Mouse (Mus musculus) heart, embryonic 16.5 days (tissue): ENCODE results near the gene Plaur. TPM values are rescaled to one million over a fixed set of nuclear protein-coding genes. Genes with fewer than 3 reads are reported as not detected.

Experiments used
- ATAC-seq: fragments of 200-750 bp; cut with Nextera tagmentation; replicated peaks from 2 replicates; pipeline ENCODE4 v1.8.0; 2017; ENCODE audit warnings: moderate number of reproducible peaks; ENCODE audit not compliant: insufficient read depth, low FRiP score; ENCODE audit errors: extremely low read depth
- H3K27ac ChIP-seq: fragments of 300-500 bp; sonication (generic); 2 replicates; pipeline ENCODE4 v1.5.1; 2014; ENCODE audit warnings: mild to moderate bottlenecking, low read length, control low read depth, moderate library complexity
- H3K27me3 ChIP-seq: fragments of 300-500 bp; sonication (generic); 2 replicates; pipeline ENCODE4 v1.6.1; 2014; ENCODE audit warnings: low read length, mixed read lengths; ENCODE audit not compliant: control insufficient read depth, insufficient read depth
- H3K36me3 ChIP-seq: fragments of 300-500 bp; sonication (generic); 2 replicates; pipeline ENCODE4 v1.6.1; 2014; ENCODE audit not compliant: control insufficient read depth, insufficient read depth
- H3K4me1 ChIP-seq: fragments of 300-500 bp; sonication (generic); 2 replicates; pipeline ENCODE4 v1.6.1; 2014; ENCODE audit warnings: low read length, mixed read lengths; ENCODE audit not compliant: control insufficient read depth, insufficient read depth
- H3K4me2 ChIP-seq: fragments of 300-500 bp; sonication (generic); 2 replicates; pipeline ENCODE4 v1.6.1; 2014; ENCODE audit warnings: low read depth, mild to moderate bottlenecking, control low read depth, low read length
- H3K4me3 ChIP-seq: fragments of 300-500 bp; sonication (generic); 2 replicates; pipeline ENCODE4 v1.5.1; 2014; ENCODE audit warnings: mild to moderate bottlenecking, control low read depth, low read length
- H3K9ac ChIP-seq: fragments of 300-500 bp; sonication (generic); 2 replicates; pipeline ENCODE4 v1.6.1; 2014; ENCODE audit warnings: low read length, control low read depth
- H3K9me3 ChIP-seq: fragments of 300-500 bp; sonication (generic); replicated peaks from 2 replicates; pipeline ENCODE4 v1.6.1; 2016; ENCODE audit warnings: low read length; ENCODE audit not compliant: control insufficient read depth
- WGBS: fragments of 180-500 bp; shearing (Covaris S2); extraction: QIAGEN DNeasy Blood & Tissue Kit; methylation state at CpG from one replicate; pipeline ENCODE4 v1.1.7; 2014; 5-methylcytosine and 5-hydroxymethylcytosine counted together
- polyA plus RNA-seq: library from polyadenylated mRNA; unstranded; fragments of >200 nt; fragmentation: Nextera tagmentation; extraction: Ambion mirVana; gene quantifications from 2 replicates; pipeline ENCODE4 v1.2.1, GENCODE M21; 2015

The Plaur gene
- polyA plus RNA-seq, 1 experiment from 2014 or later: 8.1 TPM

DNA sequence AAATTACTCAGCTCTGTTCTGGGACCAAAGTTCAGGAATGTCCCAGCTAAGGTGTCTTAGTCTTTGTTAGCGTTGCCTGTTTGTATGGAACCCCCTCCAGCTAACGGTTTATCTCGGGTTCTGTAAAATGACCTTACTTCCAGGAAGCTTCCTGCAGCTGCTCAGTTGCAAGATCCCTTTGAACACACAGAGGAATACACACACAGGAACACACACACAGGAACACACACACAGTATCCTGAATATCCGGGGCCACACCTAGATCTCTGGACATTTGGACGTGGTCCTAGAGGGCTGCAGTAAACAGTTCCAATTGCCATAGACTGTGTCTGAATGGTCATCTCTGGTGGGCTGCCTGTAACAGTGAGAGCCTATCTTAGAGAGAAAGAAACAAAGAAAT lies 6.6 kb upstream of the Plaur start:
- Histone ChIP-seq H3K4me3 (no peak overlapping the region), H3K9me3 (no peaks in the 10 kb centered on the region), H3K27ac (no peak overlapping the region), H3K36me3 (no peaks in the 10 kb centered on the region), H3K4me1 (peaks cover 5% of the 10 kb centered on the region; the same call in 1 of the 2 replicates), H3K4me2 (no peak overlapping the region), H3K9ac (no peak overlapping the region), H3K27me3 (no peaks in the 10 kb centered on the region; the same call in 1 of the 2 replicates)
- 57% methylated on average over 5 of the region's 5 CpGs for WGBS
- no peak for ATAC-seq

DNA sequence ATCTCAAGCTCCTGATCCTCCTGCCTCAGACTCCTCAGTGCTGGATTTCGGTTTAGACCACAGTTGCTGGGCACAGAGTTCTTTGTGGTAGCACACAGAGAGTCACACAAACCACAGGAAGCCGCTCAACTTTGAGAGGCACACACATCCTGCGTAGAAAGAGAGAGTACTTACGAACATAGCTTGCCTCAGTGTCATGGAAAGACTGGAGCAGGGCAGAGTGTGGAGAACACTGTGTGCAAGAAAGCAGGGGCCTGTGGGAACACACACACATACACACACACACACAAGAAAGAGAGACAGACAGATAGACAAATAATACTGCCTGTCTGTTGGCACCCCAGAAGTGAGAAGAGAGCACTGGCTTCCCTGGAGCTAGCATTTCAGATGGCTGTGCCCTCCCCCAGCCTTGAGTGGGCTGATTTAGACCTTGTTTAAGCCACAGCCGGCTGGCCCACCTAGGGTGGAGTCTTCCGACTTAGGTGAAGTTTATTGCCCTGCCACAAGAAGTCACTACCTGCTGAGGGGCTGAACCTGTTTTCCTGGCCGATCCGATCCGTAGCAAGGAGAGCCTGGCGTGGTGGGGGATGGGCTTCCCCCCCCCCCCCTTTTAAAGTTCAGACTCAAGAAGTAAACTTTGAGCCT lies 4.4 kb upstream of the Plaur start:
- ATAC-seq: no peak
- WGBS: 57% methylated on average over 10 of the region's 10 CpGs

DNA sequence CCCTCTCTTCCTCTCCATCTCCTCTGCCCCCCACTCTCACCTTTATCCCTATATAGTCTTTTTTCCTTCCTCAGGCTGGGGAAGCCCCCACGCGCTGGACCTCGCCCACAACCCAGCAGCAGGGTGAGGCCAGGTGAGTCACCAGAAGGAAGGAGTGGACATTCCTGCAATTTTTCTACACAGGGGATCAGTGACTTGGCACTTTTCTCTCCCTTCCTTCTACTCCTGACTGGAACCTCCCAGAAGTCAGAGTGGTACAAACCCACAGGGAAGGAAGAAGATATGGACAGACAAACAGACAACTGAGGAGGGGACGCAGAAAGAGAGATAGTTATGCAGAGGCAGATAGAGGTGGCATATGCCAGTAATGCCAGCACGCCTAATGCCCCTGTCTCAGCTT lies 2.8 kb upstream of the Plaur start:
- no peaks in the 10 kb centered on the region for H3K9me3 ChIP-seq
- peaks cover 11% of the 10 kb centered on the region for H3K4me1 ChIP-seq
- 63% methylated on average over 5 of the region's 5 CpGs for WGBS
- H3K9ac ChIP-seq: no peak overlapping the region
- H3K36me3 ChIP-seq: no peaks in the 10 kb centered on the region
- H3K27ac ChIP-seq: no peak overlapping the region
- no peaks in the 10 kb centered on the region; the same call in 1 of the 2 replicates for H3K27me3 ChIP-seq
- H3K4me2 ChIP-seq: no peak overlapping the region
- no peak overlapping the region for H3K4me3 ChIP-seq
- ATAC-seq: no peak

More for the DNA sequence above, 4.4 kb upstream of the Plaur start:
- H3K27ac ChIP-seq: peak overlapping the region; percentile 30; the same call in 1 of the 2 replicates
- no peak overlapping the region for H3K4me2 ChIP-seq
- H3K36me3 ChIP-seq: no peaks in the 10 kb centered on the region
- H3K9ac ChIP-seq: no peak overlapping the region
- H3K4me1 ChIP-seq: peaks cover 11% of the 10 kb centered on the region
- H3K4me3 ChIP-seq: no peak overlapping the region
- no peaks in the 10 kb centered on the region; the same call in 1 of the 2 replicates for H3K27me3 ChIP-seq
- no peaks in the 10 kb centered on the region for H3K9me3 ChIP-seq

DNA sequence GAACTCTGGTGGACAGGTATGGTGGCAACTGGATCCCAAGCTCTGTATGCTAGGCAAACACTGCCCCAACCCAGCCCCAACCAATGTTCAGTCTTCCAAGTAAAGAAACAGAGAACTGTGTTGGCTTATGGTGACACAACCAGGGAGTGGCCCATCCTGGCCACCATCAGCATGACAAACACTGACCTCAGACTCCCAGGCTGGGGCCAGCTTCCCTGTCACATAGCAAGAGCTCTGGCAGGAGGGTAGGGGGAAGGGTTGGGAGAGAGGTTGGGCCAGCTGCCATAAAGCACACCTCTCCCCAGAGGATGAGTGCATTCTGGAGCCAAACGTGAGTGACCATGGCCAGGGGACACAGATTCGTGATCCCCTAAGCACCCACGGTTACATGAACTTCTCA lies 2.4 kb upstream of the Plaur start:
- WGBS: 55% methylated on average over 3 of the region's 3 CpGs
- ATAC-seq: no peak

DNA sequence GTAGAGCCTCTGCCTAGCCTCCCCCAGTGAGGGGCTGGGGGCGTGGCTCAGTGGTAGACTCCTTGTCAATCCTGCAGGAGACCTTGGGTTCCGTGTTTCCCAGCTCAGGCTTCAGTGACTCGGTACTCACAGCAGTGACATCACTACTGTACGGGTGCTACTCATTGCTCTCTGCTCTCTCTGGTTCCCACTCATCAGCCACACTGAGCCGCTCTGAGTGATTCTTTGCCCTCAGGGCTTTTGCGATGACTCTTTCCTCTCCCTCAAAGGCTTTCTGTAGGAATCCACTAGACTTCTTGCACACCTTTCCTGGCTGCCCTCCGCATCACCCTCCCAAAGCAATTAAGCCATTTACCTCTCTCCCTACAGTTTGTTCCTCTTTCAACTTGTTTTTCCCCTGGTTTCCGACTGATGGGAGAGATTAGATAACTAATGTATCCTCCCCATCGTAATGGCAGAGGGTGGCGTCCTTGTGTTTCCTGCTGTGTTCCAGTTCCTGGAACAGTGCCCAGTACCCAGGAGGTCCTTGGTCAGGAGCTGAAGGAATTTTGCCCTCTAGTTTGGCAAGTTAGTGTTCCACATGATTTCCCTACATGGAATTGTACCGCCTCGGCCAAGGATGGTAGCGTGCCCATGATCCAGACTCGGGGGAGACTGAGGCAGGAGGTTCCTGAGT lies 770 bp upstream of the Plaur start:
- peaks cover 11% of the 10 kb centered on the region for H3K4me1 ChIP-seq
- H3K4me2 ChIP-seq: no peak overlapping the region; the same call in 1 of the 2 replicates
- H3K36me3 ChIP-seq: no peaks in the 10 kb centered on the region
- WGBS: 42% methylated on average over 14 of the region's 14 CpGs
- no peak overlapping the region for H3K9ac ChIP-seq
- H3K27me3 ChIP-seq: no peaks in the 10 kb centered on the region
- no peak for ATAC-seq
- H3K9me3 ChIP-seq: no peaks in the 10 kb centered on the region
- H3K27ac ChIP-seq: 0 out of 2 replicates have a peak overlapping the region, but pooled peaks have one; percentile 12
- H3K4me3 ChIP-seq: no peak overlapping the region

More for the DNA sequence above, 2.4 kb upstream of the Plaur start:
- Histone ChIP-seq H3K4me2 (no peak overlapping the region), H3K9me3 (no peaks in the 10 kb centered on the region), H3K4me3 (no peak overlapping the region), H3K9ac (no peak overlapping the region), H3K27me3 (no peaks in the 10 kb centered on the region; the same call in 1 of the 2 replicates), H3K36me3 (no peaks in the 10 kb centered on the region), H3K27ac (no peak overlapping the region), H3K4me1 (peaks cover 11% of the 10 kb centered on the region)

DNA sequence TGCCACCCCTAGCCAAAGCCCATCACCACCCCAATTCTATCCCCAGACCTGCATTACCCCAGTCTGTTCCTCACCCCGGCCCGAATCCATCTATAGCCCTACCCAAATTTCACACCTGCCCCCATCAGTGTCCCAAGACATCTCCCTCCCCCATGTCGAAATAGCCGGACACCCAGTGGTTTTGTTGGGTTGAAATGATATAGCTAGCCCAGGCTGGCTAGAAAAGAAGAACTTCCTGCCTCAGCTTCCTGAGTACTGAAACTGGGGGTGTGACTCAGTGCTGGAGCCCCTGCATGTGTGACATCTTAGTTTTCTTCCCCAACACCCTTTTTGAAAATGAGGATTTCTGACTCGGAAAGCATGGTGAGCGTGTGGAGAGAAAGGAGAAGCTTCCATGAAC lies 4.6 kb downstream of the Plaur start:
- no peak for ATAC-seq
- H3K4me1 ChIP-seq: peaks cover 4% of the 10 kb centered on the region; the same call in 1 of the 2 replicates
- no peak overlapping the region for H3K4me3 ChIP-seq
- WGBS: 85% methylated on average over 6 of the region's 6 CpGs
- peaks cover 4% of the 10 kb centered on the region for H3K9me3 ChIP-seq
- no peak overlapping the region for H3K9ac ChIP-seq
- no peaks in the 10 kb centered on the region for H3K27me3 ChIP-seq
- peaks cover 7% of the 10 kb centered on the region for H3K36me3 ChIP-seq
- no peak overlapping the region for H3K27ac ChIP-seq
- H3K4me2 ChIP-seq: no peak overlapping the region

DNA sequence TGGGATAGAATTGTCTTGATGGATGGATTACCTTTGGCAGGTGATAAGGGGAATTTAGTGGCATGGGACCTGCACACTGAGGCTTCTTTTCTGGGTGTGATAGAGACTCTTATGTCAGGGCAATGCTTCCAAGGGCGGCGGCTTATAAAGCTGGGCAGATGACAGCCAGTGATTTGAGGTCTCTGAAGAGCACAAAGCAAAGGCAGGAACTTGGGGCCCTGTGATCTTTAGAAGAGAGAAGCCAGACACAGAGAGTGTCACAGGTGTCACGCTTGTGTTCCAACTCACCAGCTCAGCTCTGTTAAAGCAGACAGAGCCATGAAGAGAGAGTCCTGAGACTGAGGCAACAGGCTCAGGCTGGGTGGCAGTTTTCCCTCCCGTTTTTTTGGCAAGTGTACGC lies 5.6 kb downstream of the Plaur start:
- no peaks in the 10 kb centered on the region for H3K4me1 ChIP-seq
- H3K4me2 ChIP-seq: no peak overlapping the region
- peaks cover 4% of the 10 kb centered on the region for H3K9me3 ChIP-seq
- 71% methylated on average over 5 of the region's 5 CpGs for WGBS
- no peak overlapping the region for H3K4me3 ChIP-seq
- no peaks in the 10 kb centered on the region for H3K27me3 ChIP-seq
- no peak overlapping the region for H3K27ac ChIP-seq
- H3K9ac ChIP-seq: no peak overlapping the region
- peaks cover 7% of the 10 kb centered on the region for H3K36me3 ChIP-seq
- ATAC-seq: no peak

DNA sequence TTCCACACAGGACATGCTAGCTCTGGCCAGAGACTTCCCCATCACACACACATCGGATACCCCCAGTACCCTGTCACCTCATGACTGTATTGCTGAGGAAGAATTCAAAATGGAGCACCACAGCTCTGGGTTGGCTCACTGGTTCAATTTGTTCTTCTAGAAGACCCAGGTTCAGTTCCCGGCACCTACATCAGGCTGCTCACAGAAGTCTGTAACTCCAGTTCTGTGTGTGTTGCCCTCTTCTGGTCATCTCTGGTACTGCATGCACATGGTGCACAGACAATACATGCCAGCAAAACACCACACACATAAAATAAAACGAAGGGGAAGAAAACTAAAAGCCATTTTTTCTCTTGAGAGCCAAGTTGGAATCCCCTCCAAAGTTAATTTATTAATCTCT lies 6.8 kb downstream of the Plaur start:
- peaks cover 4% of the 10 kb centered on the region for H3K9me3 ChIP-seq
- 84% methylated on average over 3 of the region's 3 CpGs for WGBS
- H3K4me2 ChIP-seq: no peak overlapping the region
- H3K27me3 ChIP-seq: no peaks in the 10 kb centered on the region
- no peak overlapping the region for H3K27ac ChIP-seq
- no peak overlapping the region for H3K9ac ChIP-seq
- peaks cover 7% of the 10 kb centered on the region for H3K36me3 ChIP-seq
- no peak for ATAC-seq
- no peaks in the 10 kb centered on the region for H3K4me1 ChIP-seq
- no peak overlapping the region for H3K4me3 ChIP-seq

DNA sequence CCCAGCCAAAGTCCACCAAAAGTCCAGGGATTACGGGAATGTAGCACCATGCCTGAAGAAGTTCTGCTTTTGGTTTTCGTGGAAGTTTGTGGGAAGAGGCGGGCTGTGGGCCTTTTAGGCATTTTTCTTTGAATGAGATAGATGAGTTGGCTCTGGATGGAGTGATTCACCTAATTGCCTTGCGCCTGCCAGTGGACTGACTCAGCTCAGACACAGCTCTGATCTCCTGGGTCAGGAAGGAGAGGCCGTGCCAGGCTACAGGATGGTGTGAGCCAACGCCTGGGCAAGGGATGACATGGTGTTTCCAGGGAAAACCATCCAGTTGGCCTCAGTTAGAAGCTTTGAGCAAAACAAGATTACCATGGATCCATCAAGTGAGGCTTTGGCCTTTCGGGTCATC lies 8.1 kb downstream of the Plaur start:
- H3K9me3 ChIP-seq: peaks cover 4% of the 10 kb centered on the region
- no peaks in the 10 kb centered on the region for H3K4me1 ChIP-seq
- peaks cover 7% of the 10 kb centered on the region for H3K36me3 ChIP-seq
- H3K4me2 ChIP-seq: no peak overlapping the region
- no peak for ATAC-seq
- H3K27ac ChIP-seq: no peak overlapping the region
- WGBS: 90% methylated on average over 7 of the region's 7 CpGs
- no peak overlapping the region for H3K9ac ChIP-seq
- no peaks in the 10 kb centered on the region for H3K27me3 ChIP-seq
- H3K4me3 ChIP-seq: no peak overlapping the region
